9 mouse cellular contexts compared by ENCODE assay signal in the genomic region with DNA sequence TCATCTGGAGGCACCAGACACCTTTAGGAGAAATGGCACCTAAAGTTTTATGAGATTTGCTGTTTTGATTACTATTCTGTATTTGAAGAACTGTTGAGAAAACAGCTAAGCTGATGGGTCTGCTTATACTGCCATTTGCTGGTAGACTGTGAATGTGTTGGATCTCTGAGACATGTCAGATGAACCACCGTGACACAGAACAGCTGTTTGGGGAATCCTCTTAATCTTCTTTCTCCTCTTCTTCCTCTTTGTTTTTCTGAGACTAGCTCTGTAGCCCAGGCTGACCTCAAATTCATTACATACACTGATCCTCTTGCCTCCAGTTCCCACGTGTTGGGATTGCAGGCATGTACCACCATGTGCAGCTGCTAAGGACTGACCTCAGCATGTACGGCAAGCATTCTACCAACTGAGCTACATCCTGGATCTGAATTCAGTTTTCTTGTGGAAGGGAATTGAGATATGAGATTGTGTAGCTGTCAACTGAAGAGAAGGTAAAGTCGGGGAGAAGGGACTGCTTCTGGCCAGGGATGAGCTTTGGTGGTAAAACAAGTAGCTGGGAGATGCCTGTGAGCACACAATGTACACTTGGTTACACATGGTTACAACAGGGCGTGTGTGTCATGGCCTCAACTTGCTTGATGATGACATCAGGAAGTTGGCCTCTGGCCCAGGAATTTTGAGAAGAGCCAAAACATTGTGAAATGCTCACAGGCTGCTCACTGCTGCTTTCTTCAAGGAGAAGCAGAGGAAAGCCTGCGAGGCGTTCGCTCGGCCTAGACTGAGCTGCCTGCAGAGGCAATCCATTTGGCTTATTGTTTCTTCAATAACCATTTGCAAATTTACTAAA. TPM values are rescaled to one million over a fixed set of nuclear protein-coding genes. Genes with fewer than 3 reads are reported as not detected.
A peak's percentile ranks its signal among the peaks of the same experiment; 100 is the strongest.
DNase-seq lines count a peak whose midpoint lies in the region; ATAC-seq lines count a peak whose summit lies in the region.
"Had no signal": no experiment of that assay in that cellular context is flagged by ENCODE, and none has a peak within 500 bp of the region (broad histone marks: within the 10 kb centered on the region; RNA-seq: fewer than 3 reads in every experiment).

No protein-coding gene starts in this region.

- no peak overlapping the region for H3K4me2 ChIP-seq in heart, embryonic 13.5 days
- H3K4me2 ChIP-seq in limb, embryonic 15.5 days, result no peak overlapping the region
- H3K4me2 ChIP-seq: liver, embryonic 13.5 days had no signal

- peaks cover 23% of the 10 kb centered on the region for H3K4me1 ChIP-seq in heart, embryonic 13.5 days
- no peaks in the 10 kb centered on the region for H3K4me1 ChIP-seq in limb, embryonic 15.5 days
- H3K4me1 ChIP-seq: liver, embryonic 13.5 days had no signal

- H3K36me3 ChIP-seq in heart, embryonic 13.5 days, result no peaks in the 10 kb centered on the region
- H3K36me3 ChIP-seq in limb, embryonic 15.5 days, result no peaks in the 10 kb centered on the region
- H3K36me3 ChIP-seq: liver, embryonic 13.5 days had no signal

- peak overlapping the region; percentile 64 for H3K27ac ChIP-seq in heart, embryonic 13.5 days (replicated peaks)
- no peak overlapping the region for H3K27ac ChIP-seq in limb, embryonic 15.5 days
- H3K27ac ChIP-seq: liver, embryonic 13.5 days had no signal

- no peak for ATAC-seq in heart, embryonic 13.5 days (ENCODE audit: extremely low read depth, insufficient number of reproducible peaks, low FRiP score, low TSS enrichment)
- peak; percentile 67; the same call in 1 of the 2 replicates for ATAC-seq in limb, embryonic 15.5 days (ENCODE audit: insufficient number of reproducible peaks, low FRiP score, low TSS enrichment, low read depth)

- WGBS in heart, embryonic 13.5 days, result 46% methylated on average over 9 of the region's 9 CpGs
- 54% methylated on average over 9 of the region's 9 CpGs for WGBS in limb, embryonic 15.5 days

- no peak overlapping the region for H3K4me3 ChIP-seq in heart, embryonic 13.5 days
- H3K4me3 ChIP-seq in limb, embryonic 15.5 days, result no peak overlapping the region
- H3K4me3 ChIP-seq: liver, embryonic 13.5 days had no signal

- DNase-seq in right cerebral cortex, postnatal 10 days (ENCODE audit: low spot score in 2 of 2), result peak; percentile 26 to 35
- DNase-seq in right cerebral cortex, adult 2 months (ENCODE audit: low spot score in 2 of 2), result no peak
- DNase-seq in cerebellum, postnatal 10 days, result peak; percentile 57 to 62
- DNase-seq in ovary, postnatal 36 days (ENCODE audit: low spot score), result peak; percentile 74
- no peak for DNase-seq in neural tube, embryonic 10.5 days (ENCODE audit: extremely low spot score, low spot score)
- no peak for DNase-seq in frontal cortex, postnatal 10 days (ENCODE audit: low spot score in 2 of 2)
- DNase-seq: liver, embryonic 13.5 days had no signal

- no peaks in the 10 kb centered on the region for H3K27me3 ChIP-seq in heart, embryonic 13.5 days (replicated peaks)
- no peaks in the 10 kb centered on the region for H3K27me3 ChIP-seq in limb, embryonic 15.5 days
- H3K27me3 ChIP-seq: liver, embryonic 13.5 days had no signal

- H3K9me3 ChIP-seq in heart, embryonic 13.5 days, result no peaks in the 10 kb centered on the region
- H3K9me3 ChIP-seq in limb, embryonic 15.5 days, result no peaks in the 10 kb centered on the region
- H3K9me3 ChIP-seq: liver, embryonic 13.5 days had no signal

- H3K9ac ChIP-seq in heart, embryonic 13.5 days, result no peak overlapping the region
- H3K9ac ChIP-seq in limb, embryonic 15.5 days, result no peak overlapping the region
- H3K9ac ChIP-seq: liver, embryonic 13.5 days had no signal

RNA-seq across cellular contexts. Expression of gene Tas2r143, which starts 3.9 kb away (rescaled TPM):
- not detected in 2 replicates for polyA plus RNA-seq in heart, embryonic 13.5 days (2015; fragmentation: Nextera tagmentation; extraction: Ambion mirVana)
- polyA plus RNA-seq in limb, embryonic 15.5 days (2015; fragmentation: Nextera tagmentation; extraction: Ambion mirVana), result not detected in 2 replicates
- polyA plus RNA-seq: liver, embryonic 13.5 days had no signal

RNA-seq across cellular contexts. Expression of gene Tas2r135, which starts 9.0 kb away (rescaled TPM):
- polyA plus RNA-seq in heart, embryonic 13.5 days (2015; fragmentation: Nextera tagmentation; extraction: Ambion mirVana), result not detected in 2 replicates
- not detected in 2 replicates for polyA plus RNA-seq in limb, embryonic 15.5 days (2015; fragmentation: Nextera tagmentation; extraction: Ambion mirVana)
- polyA plus RNA-seq: liver, embryonic 13.5 days had no signal

RNA-seq across cellular contexts. Expression of gene Epha1, which starts 23.1 kb away (rescaled TPM):
- 3.3 and 3.4 TPM in 2 replicates for polyA plus RNA-seq in heart, embryonic 13.5 days (2015; fragmentation: Nextera tagmentation; extraction: Ambion mirVana)
- 25.4 and 30.1 TPM in 2 replicates for polyA plus RNA-seq in limb, embryonic 15.5 days (2015; fragmentation: Nextera tagmentation; extraction: Ambion mirVana)

RNA-seq across cellular contexts. Expression of gene Tas2r126, which starts 38.1 kb away (rescaled TPM):
- polyA plus RNA-seq in heart, embryonic 13.5 days (2015; fragmentation: Nextera tagmentation; extraction: Ambion mirVana), result not detected in 2 replicates
- 0.26 TPM in 1 of 2 replicates, not detected in the other for polyA plus RNA-seq in limb, embryonic 15.5 days (2015; fragmentation: Nextera tagmentation; extraction: Ambion mirVana)
- polyA plus RNA-seq: liver, embryonic 13.5 days had no signal

RNA-seq across cellular contexts. Expression of gene Zyx, which starts 46.8 kb away (rescaled TPM):
- 156 and 173 TPM in 2 replicates for polyA plus RNA-seq in heart, embryonic 13.5 days (2015; fragmentation: Nextera tagmentation; extraction: Ambion mirVana)
- 107 and 138 TPM in 2 replicates for polyA plus RNA-seq in limb, embryonic 15.5 days (2015; fragmentation: Nextera tagmentation; extraction: Ambion mirVana)

Comparison
In these comparisons a context has a peak if more than half of its experiments do, and no peak if none do; other contexts are left out.
1. DNase-seq: peak in right cerebral cortex, postnatal 10 days (2 of 2), cerebellum, postnatal 10 days (2 of 2) and ovary, postnatal 36 days (single experiment); none in right cerebral cortex, adult 2 months (0 of 2), neural tube, embryonic 10.5 days (single experiment) and frontal cortex, postnatal 10 days (0 of 2).